Mouse (Mus musculus): Measurements from ENCODE around the gene Mt4.

The Mt4 gene

DNA sequence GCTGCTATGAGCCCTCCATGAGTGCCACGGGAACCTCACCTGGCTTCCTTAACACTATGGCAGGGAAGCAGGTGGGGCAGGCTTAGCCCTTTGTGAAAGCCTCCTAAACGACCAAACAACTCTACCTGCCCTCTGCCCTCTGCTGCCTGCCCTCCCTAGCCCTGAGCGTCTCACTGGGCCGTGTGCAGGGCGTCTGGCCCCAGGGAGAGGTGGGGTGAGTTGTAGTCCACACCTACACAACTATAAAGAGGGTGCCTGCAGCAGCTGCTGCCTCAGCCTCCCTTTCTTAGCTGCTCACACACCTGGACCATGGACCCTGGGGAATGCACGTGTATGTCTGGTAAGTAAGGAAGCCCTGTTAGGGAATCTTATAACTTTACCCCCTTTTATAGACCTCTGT lies at the start of gene Mt4:
Mt4 (plus strand) TSS at position 265 of the 400 bp plus-strand sequence.
- in situ Hi-C loops (cut with MboI, MseI) = no loop called here

DNA sequence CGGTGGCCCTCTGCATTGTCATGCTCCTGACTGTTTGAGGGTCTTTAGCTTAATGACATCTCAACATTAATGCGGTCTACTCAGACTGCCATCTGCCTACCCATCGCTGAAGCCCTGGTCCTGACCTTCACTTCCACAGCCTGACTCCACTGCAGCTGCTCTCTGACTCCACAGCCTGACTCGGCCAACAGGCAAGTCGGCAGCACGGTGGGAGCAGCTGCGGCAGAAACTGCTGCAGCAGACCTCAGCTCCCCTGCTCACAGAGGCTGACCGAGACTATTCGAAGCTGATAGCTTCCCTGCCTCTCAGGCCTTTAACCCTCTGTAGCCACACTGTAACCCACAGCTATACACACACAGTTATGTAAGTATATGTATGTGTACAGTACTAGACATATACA lies 49.0 kb upstream of the Mt4 start:
- in situ Hi-C loops (cut with MboI, MseI) = no loop called here

DNA sequence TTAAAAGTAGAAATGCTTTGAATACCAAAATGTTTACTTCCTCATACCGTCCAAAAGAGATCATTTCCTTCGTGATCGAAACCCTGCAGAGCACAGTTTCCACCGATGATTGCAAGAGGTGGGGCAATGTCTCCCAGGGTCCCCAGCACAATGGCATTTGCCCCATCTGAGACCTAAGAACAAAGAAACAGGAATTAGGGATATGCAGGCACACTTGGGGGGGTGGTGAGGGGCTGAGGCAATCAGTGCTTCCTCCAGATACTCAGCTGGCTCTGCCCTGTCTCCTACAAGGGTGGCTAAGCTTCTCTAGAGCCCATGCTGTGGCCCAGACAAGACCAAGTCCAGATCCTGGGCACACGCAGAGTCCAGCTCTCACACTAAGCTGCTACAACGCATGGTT lies 47.3 kb upstream of the Mt4 start:
- in situ Hi-C loops (cut with MboI, MseI) = no loop called here

DNA sequence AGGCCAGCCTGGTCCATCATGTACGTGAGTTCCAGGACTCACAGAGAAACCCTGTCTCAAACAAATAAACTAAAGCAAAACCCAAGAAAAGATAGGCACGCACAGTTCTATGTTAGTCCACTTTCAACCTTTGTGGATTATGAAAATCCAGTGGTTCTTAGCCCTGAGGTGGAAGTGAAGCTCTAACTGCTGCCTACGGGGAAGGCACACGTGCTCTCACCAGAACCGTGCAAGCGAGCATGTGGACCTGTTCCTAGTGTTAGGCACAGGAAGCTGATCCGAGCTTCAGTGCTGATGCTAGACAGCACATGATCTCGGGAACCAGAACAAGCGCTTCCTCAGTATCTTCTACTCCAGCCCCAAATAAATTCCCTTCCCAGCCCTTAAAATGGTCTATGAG lies 44.1 kb upstream of the Mt4 start:
- in situ Hi-C loops (cut with MboI, MseI) = no loop called here

DNA sequence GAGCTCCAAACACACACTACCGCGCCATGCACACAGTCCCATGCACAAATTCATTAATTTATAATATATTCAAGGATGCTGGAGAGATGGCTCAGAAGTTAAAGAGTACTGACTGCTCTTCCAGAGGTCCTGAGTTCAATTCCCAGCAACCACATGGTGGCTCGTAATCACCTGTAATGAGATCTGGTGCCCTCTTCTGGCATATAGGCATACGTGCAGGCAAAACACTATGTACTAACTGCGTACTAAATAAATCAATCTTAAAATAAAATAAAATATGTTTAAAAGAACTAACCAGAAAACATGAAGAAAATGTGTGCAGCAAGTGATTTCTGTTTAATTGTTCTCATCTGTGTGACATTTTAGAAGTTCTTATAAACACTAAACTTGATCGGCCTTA lies 42.7 kb upstream of the Mt4 start:
- in situ Hi-C loops (cut with MboI, MseI) = no loop called here

DNA sequence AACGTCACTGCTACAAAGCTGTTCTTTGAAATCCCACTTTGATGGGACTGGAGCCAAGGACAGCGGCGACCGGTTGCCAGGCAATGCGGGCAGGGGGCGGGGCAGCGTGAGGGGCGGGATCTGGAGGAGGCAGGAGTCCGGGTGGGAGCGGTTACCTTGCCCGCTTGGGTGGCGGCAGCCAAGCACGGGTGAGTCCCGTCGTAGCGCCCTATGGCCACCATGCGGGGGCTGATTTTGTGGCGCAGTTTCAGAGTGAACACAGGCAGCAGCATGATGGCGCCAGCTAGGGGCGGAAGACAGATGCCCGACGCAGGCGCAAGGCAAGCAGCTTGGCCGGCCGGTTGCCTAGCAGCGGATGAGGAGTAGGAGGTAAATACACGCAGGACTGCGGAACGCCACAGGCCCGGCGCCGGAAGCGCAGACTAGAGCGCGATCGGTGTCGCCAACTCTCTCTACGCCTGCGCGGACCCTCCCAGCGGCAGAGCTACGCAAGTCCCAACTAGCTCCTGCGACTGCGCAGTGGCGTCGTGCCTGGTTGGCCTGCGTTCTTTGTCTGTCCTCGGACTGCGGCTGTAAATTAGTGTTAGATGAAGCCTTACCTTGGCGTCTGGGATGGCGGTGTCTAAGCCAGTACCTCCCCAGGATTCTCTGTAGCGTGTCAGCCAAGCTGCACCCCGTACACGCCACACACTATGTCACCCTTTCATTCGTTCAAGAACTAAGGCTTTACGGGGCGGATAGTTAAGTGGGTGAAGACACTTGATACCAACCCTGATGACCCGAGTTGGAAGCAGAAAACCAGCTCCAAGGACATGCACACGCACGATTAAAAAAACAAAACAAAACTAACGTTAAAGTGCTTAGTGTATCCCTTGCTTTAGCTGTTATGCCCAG lies 38.7 kb upstream of the Mt4 start, which contains the start of gene Bbs2:
Bbs2 (minus strand) TSS at position 848 of the 894 bp plus-strand sequence.
- in situ Hi-C loops (cut with MboI, MseI) = no loop called here

DNA sequence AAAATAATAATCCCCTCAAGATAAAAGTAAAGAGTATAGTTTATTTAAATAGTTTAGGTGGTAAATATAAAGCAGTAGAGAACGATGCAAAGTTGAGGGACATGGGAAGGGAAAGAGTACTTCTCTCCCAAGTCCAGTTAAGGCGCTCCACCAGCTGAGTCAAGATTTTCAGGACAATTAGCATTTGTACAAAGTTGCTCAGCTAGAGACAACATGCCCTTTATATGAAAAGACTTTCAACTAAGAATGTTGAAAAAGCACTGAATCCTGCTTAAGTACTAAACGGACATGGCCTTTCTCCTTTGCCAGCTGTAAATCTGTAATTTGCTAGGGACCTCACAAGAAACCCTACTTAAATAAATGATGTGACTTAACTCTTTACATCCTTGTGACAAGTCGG lies 38.0 kb upstream of the Mt4 start:
- in situ Hi-C loops (cut with MboI, MseI) = no loop called here

DNA sequence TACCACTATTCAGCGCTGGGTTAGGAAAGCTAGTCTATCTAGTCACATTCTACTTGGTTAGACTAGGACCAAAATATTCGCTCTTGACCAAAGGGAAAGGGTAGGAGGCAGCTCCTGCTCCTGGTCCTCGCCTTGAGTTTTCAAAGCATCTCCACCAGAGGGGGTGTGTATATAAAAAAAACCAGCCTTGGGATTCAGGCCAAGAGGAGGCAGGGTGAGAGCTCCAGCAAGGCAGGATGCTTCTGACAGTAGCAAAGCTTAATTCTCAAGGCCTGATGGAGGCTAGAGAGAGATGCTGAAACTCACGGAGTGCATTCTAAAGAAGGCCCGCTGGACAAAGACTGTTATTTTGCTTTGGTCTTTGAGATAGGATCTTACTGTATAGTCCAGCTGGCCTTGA lies 32.9 kb upstream of the Mt4 start:
- in situ Hi-C loops (cut with MboI, MseI) = loop anchor here (5.0 kb wide), 1 partner anchor 98 kb away; no protein-coding TSS in a partner anchor

DNA sequence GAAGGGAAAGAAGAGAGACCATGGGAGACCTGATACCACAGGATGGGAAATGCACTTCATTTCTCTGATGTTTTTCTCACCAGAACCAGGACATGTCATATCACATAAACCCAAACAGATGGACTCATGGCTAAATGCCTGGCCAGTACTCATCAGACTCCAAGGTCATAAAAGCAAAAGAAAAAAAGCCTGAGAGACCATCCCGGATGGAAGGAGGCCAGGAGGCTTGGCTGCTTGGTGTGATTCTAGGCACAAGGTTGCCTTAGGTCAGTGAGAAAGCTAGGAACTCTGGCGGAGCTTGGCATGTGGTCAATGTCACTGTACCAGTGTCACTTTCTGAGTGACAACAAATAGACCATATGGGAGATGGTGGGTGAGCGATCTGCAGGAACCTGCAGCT lies 29.1 kb upstream of the Mt4 start:
- in situ Hi-C loops (cut with MboI, MseI) = no loop called here

DNA sequence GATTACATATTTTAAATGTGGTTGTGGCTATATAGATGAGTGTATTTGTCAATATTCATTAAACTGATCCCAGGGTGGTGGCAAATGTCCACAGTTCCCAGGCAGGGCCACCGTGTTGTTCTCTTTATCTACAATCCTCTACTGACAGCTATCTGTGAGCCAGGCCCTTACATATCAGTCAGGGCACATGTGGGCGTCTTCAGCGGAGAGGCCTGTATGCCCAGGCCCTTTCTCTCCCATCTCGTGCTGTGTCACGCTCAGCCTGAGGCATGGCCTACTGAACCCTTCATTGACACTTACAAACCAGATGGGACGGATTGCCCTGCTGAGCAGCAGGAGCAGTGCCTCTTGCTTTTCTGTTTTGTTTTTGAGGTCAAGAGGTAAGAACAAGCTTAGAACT lies 27.6 kb upstream of the Mt4 start:
- in situ Hi-C loops (cut with MboI, MseI) = no loop called here

DNA sequence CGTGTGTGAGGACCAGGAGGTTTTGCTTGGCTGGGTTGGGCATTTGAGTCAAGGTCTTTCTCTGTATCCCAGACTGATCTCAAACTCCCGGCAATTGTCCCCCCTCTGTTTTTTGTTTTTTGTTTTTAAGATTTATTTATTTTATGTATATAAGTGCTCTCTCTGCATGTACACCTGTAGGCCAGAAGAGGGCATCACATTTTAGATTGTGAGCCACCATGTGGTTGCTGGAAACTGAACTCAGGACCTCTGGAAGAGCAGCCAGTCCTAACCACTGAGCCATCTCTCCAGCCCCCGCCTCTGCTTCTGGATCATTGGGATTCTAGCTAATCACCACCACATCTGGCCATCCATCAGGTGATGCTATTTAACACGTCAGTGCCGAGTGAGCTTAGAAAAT lies 27.2 kb upstream of the Mt4 start:
- in situ Hi-C loops (cut with MboI, MseI) = no loop called here

DNA sequence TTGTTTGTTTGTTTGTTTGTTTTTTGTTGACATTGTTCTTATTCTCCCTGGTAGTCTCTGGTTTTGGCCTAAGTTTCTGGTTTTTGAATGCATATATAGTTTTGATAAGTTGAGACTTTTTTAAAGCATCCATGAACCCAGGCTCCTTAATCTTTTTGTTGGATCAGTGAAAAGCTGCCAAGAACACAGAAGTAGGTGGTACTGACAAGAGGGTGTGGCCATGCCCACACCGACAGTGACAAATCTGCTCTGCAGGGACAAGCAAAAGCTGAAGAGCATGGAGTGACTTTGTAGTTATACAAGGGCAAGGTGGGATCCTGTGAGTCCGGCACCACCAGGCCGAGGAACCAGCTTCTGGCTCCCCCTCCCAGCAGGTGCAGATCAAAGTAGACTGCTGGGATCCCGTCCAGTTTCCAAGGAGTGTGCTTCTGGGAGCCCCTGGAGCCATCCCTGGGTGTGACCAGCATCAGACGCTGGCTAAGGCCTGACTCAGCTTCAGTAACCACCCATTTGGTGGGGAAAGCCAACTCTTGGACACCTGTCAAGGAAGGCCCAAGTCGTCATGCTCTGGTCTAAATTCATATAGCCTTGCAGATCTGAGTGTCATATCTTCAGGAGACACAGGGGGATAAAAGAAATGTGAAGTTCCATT lies 26.3 kb upstream of the Mt4 start:
- in situ Hi-C loops (cut with MboI, MseI) = no loop called here

DNA sequence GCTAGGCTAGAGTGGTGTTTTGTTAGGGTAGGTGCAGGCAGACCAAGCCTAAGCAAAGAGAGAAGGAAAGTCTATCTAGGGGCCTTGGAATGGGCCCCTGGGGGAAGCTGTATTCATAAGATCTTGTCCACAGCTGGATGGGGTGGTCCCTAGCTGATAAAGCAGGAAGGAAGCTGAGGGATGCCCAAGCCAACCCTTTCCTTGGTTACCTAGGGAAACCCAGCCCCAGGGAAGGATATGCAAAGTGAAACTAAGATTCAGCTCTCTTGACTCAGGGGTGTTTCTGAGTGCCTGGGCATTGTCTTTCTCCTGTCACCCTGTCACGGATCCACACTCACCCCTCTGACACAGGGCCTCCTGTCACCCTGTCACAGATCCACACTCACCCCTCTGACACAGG lies 23.6 kb upstream of the Mt4 start:
- in situ Hi-C loops (cut with MboI, MseI) = no loop called here

DNA sequence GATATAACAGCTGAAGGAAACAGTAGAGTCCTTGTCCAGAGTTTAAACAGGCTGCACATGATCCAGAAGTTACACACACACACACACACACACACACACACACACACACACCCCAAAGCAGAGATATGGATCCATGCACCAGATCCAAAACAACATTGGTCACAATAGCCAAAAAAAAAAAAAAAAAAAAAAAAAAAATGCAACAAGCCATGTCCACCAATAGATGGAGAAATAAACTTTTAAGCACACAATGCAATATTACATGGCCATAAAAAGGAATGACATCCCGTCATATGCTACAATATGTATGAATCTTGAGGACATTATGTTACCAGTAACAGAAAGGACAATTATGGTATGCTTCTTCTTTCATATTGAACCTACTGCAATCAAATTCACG lies 23.0 kb upstream of the Mt4 start:
- in situ Hi-C loops (cut with MboI, MseI) = no loop called here

DNA sequence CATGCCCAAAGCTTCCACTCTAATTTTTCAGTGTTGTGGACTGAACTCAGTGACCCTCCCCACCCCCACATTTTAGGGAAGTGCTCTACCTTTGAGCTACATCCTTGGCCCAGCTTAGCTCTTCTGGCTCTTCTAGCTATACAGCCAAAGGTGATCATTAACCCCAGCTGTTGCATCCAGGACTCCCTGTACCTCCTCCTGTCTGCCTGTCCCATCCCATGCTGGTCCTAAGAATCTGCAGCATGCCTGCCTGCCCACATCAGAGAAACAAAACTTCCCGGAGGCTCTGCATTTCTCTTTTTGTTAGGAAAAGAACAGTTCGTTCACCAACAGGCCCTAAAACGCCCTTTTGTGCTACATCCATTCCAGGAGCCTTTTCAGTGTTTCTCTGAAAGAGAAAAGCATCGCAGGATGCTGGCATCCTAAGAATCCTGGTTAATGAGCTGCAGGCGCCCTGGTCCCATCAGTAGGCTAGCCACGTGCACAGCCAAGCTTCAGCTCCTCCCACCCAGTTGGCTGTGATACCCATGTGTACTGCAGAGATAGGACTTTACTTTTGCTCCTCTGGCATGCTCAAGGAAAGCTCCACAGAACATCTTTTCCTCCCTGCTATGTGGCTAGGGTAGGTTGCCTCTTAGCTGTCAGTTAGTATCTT lies 18.1 kb upstream of the Mt4 start:
- in situ Hi-C loops (cut with MboI, MseI) = no loop called here

DNA sequence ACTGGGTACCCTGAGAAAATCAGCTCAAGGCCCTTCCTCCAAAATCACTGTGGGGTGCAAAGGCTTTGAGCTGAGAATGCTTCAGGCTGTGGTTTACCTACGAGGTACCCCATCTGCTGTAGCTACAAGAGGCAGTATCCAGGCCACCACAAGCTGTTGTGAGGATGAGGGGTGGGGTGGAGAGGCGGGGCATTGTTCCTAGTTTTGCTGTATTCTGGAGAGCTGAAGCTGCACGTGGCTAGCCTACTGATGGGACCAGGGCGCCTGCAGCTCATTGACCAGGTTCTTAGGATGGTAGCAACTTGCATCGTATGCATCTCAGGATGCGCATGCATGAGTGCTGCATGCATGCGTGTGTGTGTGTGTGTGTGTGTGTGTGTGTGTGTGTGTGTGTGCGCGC lies 15.4 kb upstream of the Mt4 start:
- in situ Hi-C loops (cut with MboI, MseI) = no loop called here

DNA sequence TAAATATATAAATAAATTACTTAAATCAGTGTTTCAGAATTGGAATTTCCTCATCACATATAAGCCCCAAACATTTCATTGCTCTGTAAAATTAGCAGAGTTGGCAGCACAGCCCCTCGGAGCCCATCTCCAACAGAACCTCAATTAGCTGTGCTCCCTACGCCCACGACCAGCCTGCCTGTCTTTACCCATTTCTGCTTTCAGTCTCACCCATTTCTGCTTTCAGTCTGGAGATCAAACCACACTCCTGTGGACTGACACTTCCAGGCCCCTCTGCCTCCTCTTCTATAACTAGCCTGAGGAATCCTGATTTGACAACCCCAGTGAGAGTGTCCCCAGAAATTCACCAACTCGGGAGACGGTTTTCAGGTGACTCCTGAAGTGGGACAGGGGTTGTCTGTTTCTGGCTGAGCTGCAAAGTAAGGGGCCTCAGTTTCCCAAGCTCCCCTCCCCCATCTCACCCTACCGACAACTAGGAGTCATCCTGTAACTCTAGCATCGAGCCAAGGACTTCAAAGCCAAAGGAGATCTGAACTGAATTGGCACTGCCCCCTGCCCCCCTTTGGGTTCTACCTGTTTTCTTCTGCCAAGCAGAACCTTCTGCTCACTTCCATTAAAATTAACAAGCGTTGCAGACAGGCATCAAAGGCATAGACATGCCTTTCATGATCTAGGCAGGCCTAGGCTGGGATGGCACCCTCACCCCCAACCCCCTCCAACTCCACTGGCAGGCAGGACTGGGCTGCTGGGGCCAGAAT lies 14.1 kb upstream of the Mt4 start:
- in situ Hi-C loops (cut with MboI, MseI) = no loop called here

DNA sequence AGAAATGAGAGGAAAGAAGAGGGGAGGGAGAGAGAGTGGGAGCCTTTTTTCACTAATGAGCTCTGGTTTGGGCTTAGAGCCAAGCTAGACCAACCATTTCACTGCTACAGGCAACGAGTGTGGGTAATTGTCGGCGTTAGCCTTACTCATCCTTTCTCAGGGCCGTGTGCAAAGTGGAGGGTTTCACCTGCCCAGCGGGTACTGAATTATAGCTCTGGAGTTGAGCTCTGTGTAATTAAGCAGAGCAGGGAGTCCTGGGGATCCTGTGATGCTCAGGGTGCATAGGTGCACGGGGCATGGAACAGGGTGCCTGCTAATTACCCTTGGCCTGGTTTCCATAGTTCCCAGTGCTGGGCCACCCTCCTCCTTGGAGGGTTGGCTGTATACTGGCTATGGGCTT lies 9.3 kb upstream of the Mt4 start:
- in situ Hi-C loops (cut with MboI, MseI) = no loop called here

DNA sequence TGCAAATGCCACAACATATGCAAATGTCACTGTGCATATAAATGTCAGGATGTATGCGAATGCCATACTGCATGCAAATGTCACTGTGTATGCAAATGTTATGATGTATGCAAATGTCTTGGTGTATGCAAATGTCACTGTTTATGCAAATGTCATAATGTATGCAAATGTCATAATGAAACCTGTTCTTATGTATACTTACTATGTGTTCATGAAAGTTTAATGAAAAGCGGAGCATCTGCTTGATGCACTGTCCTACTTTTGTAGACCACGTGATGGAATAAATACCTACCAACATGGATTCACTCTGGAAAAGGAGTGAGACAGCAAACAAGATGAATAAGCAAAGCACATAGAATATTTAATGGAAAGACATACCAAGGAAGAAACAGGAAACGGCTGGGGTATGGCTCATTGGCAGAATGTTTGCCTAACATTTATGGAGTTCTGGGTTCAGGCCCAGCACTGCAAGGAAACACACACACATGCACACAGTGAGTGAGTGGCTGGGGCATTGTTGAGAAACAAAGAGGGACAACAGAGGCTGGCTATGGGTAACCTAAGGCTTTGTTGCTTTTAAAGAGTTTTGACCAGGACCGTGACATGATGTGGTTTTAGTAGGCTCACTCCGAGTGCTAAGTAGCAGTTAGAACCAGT lies 7.7 kb upstream of the Mt4 start:
- in situ Hi-C loops (cut with MboI, MseI) = no loop called here

DNA sequence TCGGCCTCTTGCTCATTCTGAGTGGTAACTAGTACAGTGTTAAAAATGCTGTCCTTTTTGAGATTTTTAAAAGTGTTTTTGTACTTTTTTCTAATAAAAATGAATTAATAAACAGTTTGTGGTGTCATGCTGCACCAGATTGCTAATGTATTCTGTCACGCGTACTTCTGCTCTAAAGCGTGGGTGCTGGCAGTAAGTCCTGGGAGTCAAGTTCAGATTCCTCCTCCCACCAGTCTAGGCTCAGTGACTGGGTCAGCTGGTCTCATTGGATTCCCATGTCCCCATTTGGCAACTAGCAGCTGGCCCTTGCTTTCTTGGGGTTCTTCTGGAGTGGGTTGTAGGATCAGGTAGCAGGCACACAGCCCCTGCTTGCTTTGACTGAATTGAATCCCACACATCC lies 6.9 kb upstream of the Mt4 start:
- in situ Hi-C loops (cut with MboI, MseI) = no loop called here

DNA sequence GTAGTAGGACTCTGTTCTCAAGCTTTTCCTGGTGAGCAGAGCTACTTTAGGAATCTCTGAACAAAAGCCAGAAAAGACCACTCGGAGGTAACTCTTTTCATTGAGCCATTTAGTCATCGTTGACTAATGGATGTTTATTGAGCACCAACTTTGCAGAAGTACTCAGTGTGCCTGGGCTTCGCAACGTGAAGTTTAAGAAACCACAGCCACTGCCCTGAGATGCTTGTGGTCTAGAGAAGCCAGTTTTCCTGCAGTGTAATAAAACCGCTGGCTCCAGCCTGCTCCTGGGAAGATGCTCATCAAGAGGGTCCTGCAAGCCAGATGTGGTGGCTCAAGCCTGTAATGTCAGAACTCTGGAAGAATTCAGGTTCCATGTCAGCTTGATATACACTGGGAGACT lies 4.9 kb upstream of the Mt4 start:
- in situ Hi-C loops (cut with MboI, MseI) = no loop called here

Data from T-helper 1 cell (primary cell).